Mouse (Mus musculus) thymus, adult 2 months (tissue): ENCODE data around the gene Gm6583.

Source experiments
- CTCF ChIP-seq: fragments of 200-500 bp; IDR thresholded peaks from 2 replicates; pipeline ENCODE4 v1.5.1; 2012; ENCODE audit warnings: mild to moderate bottlenecking, control low read depth, low read length, moderate library complexity, borderline replicate concordance; ENCODE audit not compliant: control insufficient read depth, poor library complexity, insufficient read depth; ENCODE audit errors: extremely low read depth
- POLR2A ChIP-seq: fragments of 200-500 bp; IDR thresholded peaks from 2 replicates; pipeline ENCODE4 v1.6.1; 2012; ENCODE audit warnings: mild to moderate bottlenecking, low read length, control low read depth, moderate library complexity; ENCODE audit not compliant: control insufficient read depth, poor library complexity, insufficient read depth; ENCODE audit errors: extremely low read depth

- TF ChIP-seq CTCF: no peak
- TF ChIP-seq POLR2A: no peak
These were observed 38.0 kb upstream of the Gm6583 start for GRCm38 (mm10) chr5:112393741-112394414.
